Mouse (Mus musculus) cerebellum, adult 18-20 months (tissue): ENCODE results near the gene Cyren.

Experiments used
- DNase-seq, 2 experiments: peaks; one replicate each; pipeline ENCODE4 v3.0.0; 2021

The Cyren gene

DNA sequence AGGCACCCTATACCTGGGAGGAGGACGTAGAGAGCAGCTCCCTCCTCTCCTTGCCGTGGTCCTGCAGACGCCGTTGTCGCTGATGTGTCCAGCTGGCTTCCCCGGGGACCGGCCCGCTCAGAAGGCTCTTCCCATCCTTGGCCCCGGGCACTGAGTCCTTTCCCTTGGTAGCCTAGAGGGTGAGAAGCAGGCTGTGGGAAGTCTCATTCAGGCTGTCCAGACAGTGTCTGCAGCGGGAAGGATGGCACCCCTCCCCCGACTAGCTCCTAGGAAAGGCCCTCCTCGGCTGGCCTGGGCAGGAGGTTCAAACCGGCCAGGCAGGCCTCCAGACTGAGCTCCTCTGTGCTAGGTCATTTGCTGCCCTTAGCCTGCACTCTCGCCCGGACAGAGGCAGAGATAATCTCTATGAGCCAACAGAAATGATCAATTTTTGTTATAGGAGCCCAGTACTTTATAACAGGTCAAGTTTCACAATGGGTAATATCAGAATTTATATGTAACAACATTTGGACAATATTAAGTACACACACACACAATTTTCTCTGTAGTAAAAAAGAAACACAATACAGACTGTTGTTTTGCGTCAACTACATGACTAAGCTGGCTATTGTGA is 18.4 kb upstream of the Cyren start:
- DNase-seq, result no peak

DNA sequence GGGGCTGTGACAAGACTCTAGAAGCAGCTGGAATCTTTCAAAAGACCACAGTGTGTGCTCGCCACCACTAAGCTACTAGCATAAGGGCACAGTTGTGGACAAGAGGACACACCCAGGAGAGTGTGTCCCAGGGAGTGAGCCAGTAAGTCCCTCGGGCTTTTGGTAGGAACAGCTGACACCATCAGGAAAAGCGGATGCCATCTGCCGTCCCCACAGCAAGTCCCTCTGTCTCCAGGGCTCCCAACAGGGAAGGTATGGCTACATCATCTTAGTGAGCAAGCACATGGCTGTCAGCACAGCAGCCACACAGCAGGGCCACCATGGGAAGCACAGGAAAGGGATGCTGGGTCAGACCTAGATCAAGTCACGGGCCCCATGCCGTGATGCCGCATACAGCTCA is 17.7 kb upstream of the Cyren start:
- DNase-seq, result peak; percentile 31 to 39

DNA sequence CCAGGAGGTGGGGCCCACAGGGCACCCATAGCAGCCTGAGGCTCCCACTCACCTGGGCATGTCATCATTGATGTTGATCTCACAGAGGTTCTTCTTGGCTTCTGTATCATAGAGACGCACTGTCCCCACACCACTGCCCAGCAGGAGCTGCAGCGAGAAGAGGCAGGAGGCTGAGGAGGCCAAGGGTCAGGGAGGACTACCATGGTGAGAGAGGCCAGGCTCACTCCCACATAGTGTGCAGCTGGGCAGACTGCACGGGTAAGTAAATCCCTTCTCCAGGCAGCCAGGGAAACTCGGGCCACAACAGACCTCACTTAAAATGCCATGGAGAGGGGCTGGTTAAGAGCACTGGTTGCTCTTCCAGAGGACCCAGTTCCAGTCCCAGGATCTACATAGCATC is 11.3 kb upstream of the Cyren start:
- DNase-seq, result no peak

DNA sequence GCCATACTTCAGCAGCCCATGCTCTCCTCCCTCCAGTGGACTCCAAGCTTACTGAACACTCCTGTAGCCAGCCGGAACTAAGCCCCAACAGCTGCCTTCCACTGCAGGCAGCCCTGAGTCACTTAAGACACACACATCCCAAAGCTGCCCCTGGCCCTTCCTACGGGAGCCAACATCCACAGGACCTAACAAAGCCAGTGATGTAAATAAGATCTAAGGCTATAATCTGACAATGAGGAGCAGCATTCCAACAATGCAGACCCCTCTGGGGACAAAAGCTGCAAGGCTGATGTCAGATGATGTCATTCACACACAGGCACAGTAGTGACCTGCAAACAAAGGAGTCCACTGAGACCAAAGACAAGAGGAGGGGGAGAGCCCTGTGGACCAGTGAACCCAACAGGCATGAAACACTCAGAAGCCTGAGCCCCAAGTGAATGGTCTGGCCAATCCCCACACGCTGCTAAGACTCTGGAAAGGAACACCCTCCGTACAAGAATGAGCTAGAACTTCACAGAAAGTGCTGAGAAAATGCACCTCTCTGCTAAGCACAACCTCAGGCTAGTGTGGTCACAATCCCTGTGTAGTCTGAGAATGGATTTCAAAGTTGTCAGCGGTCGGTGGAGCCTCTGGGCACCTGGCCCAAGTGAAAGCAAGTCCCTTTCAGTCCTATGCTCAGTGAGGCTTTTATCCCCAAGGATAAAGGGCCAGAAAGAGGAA is 9.4 kb upstream of the Cyren start:
- no peak for DNase-seq

DNA sequence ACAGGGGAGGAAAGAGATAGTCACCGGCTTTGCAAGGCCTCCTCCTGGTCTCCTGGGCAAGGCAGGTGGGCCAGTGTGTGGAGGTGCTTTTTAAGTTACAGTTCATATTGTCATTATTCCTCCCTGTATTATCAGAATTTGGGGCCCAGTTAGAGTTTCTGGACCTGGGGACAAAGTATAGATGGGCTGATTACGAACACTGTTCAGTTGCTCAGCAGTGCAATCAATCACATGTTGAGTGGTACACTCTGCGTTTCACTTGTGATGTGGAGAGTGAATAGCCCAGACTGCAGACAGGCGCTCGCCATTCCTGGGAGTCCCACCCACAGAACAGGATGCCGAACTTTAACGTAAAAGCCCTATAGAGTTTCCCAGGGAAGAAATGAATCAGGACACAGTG is 6.9 kb upstream of the Cyren start:
- DNase-seq, result no peak

DNA sequence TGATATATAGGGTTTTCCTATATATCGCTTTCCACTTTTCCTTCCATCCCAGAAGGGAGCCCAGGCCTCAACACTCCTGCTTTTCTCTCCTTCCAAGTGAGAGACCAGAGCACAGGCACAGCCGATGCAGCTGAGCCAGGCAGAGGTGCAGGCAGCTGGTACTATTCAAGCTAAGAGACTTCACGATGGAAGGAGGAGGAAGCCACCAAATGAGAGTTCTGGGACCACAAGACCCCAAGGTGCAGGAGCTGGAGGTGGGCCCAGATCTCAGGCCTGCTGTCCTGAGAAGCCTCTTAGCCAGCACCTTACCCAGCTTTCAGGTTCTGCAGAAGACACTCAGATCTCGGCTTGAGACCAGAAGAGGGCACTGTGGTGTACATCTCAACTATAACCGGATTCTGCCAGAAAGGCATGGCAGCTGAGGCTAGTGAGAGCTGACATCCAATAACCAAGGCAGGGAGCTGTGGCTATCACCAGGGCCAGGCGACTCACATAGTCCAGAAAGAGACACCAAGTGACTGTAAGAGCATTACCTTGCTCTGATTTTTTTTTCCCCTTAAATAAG is 2.1 kb upstream of the Cyren start:
- peak; percentile 61 to 68 for DNase-seq

DNA sequence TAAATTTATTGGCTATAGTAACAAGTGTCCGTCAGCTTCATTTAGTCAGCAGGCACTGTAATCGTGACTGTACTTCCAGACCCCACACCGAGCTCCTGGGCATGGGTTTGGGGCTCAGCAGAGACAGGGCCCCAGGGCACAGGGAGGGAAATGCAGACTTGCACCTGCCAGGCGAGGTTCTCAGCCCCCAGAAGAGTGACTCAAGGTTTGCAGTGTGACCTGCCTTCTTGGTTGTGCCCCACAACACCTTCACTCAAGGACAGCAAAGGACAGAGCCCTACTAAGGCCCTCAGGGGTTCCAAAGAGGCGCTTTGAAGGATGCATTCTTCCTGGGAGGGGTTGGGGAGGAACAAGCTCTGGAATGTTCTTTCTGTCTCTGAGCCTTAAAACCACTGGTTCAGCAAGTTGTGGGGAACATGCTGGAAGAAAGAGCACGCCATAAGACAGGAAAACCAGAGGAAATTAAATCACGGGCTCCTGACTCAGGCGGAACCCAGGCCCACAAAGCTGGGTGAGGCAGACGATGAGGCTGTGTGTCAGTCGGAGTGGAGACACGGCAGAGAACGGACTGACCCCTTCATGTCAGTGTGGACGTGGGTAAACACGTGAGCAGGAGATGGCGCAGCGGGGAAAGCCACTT is 1.4 kb upstream of the Cyren start:
- DNase-seq, result no peak

DNA sequence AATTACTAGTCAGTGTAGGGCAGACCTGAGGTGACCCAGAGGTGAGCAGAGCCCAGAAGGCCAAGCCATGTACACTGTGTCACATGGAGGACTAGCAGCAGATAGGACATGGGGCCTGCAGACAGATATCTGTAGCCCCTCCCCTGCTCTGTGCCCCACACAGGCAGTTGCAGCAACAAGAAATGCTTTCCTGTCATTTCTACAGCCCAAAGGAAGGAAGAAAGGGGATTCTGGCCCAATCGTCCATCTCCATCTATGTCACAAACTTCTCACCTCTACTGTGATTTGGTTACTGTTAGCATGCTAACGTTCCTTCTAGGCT is 1.1 kb downstream of the Cyren start:
- no peak for DNase-seq

DNA sequence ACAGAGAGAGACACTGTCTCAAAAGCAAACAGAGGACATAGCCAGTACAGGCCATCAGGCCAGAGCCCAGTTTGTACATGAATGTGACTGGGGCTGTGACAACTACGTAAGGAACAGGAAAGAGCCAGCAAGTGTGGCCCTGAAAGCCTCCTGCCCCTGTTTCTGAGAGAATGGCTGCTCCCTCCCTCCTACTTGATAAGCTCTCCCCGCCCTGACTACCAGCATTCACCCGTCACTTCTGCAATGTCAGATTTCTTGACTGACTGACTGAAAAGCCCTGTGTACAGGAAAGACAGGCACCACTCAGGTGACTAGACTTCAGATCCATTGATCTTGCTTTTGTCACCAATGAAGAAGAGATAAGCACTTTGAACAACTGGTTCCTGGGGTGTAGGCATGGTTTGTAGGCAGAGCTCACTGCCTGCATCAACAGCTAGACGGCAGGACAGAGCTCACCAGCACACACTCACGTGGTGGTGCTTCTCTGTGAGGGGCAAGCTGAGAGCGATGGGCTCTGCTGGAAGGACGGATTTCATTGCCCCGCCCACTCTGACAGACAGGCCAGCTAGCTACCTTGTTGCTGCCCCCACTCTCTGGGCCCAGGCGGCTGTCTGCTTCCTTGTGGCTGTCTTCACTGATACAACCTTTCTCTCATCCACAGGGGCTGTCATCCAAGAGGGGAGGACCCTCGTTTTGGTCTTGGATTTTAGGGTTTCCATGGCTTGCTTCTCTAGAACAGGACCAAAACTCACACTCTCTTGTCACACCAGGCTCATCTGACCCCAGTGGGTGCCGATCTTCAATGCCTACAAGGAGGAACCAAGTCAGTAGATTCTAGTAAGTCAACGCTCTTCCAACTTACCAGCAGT is 1.7 kb downstream of the Cyren start:
- DNase-seq, result no peak

DNA sequence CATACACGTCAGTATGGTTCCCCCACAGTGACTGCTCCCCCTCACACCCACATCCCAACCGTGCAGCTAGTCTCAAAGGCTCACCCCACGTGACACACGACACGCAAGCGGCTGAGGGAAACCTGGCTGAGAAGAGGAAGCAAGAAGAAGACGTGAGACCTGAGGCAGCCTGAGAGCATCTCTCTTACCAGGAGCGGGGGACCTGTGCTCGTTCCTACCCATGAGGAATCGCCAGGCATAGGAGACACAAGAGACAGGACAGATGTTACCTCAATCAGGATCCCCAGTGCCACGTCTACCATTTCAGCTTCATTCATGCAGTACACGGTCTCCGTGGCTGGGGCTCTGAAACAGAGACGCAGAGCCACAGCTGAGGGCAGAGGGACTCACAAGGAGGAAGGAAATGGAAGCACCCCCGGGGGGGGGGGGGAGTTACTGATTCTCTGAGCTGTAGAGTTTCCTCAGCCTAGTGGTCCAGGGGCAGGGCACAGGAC is 2.5 kb downstream of the Cyren start:
- DNase-seq, result no peak

DNA sequence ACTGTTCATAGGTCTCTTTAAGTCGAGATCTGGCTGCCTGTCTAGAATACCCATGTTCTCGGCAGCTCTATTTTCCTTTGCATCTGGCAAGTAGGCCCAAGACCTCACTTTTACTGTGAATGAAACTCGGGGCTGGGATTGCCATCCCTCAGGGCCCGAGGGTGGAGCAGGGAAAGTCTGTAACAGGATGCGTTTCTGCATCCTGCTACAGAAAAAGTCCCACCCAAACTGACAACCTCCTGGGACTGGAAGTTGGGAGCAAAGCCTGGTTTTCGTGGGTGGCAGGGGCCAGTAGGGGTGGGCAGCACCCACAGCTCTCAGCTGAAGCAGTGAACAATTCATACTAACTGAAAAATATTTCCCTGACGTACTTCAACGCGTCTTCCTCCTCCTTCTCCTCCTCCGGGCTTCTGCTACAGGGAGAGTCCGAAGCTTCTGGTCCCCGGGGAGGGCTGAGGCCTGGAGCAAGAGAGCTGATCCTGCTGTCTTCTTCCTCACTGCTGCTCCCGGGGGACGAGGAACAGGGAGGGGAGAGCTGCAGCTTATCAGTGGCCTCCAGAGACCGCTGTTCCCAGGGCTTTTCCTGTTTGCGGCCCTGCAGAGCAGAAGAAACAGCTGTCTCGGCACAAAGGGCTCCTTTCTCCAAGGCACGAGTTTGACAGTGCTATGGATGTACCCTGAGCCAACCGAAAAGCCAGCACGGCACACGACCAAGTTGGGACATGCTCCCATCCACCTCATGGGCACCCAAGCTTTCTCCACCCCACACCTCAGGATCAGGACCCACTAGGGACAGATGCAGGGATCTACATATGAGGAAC is 3.5 kb downstream of the Cyren start:
- DNase-seq, result no peak

DNA sequence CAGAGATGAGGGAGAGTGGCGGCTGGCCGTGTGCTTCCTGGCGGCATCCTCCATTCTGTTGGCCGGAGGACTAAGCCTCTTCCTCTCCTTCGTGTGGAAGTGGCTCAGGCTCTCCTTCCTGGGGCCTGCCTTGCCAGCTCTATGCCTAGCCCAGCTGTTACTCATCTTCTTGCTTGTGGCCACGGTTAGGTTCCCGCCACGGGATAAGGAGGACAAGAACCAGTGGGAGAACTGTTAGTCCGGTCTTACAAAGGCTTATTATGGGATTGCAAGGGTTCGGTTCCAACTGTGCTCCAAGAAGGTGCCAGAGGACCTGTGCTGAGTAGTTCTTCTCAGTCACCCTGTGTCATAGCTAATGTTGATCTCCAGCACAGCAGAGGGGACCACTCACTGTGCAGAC is 5.0 kb downstream of the Cyren start:
- DNase-seq, result no peak

DNA sequence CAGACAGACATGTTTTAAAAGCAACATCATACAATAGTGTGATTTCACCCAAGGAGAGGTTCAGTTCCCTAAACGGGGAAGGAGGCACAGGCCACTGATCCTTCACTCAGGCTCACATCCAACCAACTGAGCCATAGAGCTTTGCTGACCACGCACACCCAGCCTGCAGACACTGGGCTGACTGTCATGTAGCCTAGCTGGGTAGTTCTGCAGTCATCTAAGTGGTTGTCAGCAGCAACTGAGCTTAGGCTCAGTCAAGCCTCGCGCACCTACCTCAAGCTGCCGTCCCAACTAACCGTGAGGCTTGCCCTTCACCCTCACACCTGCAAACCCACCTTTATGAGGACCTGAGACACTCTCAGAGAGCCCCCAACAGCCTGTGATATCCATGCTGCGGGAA is 5.9 kb downstream of the Cyren start:
- DNase-seq, result no peak

DNA sequence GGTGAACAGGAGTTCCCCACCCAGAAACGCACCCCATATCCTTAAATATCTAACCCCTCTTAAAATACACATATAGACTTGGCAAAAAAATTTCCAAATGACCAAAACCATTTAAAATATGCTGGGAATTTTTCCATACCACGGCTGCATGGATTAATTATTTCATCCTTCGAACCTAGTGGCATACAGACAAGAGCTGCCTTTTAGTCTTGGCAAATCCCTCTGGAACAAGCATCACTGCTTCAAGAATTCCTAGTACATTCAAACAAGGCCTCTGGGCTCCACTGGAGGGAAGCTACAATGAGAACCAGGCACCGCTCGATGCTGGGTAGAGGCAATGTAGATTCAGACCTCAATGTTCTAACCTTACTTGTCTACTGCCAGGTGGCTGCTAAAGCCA is 7.1 kb downstream of the Cyren start:
- DNase-seq, result no peak

DNA sequence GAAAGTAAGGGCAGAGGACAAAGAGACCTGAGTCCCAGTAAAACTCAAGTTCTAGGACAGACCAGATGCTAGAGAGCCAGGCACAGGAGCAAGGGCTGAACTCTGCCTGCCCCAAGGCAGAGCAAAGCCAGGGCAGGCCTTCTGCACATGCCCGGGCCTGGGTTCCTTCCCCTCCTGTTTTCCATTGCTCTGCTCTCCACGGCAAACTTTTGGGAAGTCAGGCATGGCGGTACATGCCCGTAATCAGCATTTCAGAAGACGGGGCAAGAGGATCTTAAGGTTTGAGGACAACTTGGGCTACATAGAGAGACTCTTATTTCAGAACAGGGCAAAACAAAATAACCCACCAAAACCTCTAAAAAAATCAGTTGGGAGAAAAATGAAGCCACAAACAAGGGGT is 7.7 kb downstream of the Cyren start:
- no peak for DNase-seq

DNA sequence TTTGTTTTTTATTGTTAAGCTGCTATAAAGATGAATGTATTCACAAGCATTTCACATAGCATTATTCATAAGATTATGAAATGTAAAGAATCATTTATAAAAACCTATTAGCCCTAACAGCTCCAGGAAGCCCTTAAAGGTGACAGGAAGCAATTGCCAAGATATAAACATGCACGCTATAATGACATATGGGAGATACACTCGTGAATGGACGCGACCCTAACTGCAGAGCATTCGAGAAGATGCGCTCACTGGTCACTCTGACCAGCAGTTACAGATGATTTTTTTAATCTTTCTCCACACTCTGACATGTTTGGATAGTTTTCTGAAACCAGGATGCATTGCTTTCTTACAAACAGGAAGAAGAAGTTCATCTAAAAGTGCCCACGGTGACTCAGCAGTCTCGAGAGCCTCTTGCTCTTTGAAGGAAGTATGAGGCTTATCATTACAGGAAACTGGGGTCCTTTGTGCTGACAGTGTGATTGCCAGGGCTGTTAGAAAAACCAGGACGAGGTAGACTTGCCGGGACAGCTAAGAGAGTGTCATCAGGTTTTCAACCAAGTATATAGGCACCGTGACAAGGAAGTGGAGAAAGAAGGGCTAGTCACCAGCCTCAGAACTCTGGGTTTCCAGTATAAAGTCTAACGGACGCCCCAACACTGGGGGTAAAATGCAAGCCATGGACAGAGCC is 8.5 kb downstream of the Cyren start:
- no peak for DNase-seq

DNA sequence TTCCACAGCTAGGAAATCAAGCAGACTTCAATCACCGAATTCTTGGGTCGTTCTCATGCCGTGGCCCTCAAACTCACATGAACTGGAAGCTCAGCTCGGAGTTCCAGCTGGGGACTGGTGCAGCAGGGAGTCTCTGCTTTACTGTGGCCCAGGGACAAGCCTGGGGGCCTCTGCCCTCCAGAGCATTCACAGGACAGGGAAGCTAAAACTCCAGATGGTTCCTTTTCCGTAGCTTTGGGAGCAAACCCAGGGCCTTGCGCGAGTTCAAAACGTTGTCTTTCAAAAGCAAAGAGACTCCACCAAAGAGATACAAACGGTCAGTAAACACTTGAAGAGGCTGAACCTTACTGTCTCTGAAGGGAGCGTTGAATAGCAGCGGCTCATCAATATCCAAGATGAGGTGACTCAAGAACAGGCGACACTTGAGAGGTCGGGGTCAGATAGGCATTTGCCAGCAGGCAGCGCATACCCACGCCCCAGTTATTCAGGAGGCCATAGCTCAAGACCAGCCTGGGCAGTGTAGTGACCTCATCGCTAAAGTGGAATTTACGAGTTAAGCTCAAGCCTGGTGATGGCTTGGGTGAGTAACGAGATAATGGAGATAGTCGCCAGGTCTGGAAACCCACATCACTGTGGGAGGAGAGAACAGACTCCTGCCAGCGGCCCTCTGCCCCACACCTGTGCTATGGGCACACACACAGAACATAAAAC is 9.2 kb downstream of the Cyren start:
- no peak for DNase-seq

DNA sequence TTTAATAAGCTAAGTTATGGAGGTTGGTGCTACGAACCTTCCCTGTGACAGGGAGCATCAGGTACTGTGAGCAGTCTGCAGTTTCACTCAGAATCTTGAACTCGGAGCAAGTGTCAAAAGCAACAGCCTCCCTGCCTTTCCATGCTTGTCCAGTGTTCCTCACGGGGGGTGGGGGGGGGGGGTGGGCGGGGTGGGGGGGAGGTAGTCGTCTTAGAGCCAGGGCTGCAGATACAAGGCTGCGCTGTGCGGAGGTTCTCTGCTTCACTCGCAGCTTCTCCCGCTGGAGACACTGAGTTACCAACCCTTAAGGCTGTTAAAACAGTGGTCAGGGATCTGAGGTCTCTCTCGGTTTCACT is 9.9 kb downstream of the Cyren start:
- DNase-seq, result no peak

DNA sequence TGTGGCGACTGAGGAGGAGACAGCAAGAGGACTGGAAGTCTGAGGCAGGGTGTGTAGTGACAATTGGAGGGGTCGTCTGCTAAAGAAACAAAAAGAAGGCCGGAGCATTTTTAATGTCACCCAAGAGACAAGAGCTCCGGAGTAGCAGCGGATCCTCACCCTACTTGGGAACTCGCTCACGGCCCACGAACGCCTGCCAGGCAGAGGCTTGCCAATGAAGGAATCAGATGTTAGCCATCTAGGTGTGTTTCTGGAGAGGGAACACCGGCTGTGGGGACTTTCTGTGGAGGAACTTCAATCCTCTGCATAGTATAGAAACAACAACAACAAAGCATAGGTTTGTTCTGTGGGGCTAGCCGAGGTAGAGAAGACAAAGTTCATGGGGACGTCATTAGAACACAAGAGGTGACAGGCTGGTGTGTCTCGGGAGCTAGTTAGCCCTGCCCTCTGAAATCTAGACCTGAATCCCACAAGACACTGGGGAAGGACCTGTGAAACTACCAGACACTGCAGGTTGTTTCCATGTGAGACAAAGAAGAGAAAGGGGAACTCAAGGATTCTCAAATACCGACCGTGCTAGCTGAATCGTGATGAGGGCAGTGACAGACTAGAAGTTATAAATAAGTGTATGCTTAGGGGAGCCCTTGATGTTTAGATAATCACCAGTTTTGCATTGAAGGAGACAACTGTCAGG is 10.4 kb downstream of the Cyren start:
- no peak for DNase-seq

DNA sequence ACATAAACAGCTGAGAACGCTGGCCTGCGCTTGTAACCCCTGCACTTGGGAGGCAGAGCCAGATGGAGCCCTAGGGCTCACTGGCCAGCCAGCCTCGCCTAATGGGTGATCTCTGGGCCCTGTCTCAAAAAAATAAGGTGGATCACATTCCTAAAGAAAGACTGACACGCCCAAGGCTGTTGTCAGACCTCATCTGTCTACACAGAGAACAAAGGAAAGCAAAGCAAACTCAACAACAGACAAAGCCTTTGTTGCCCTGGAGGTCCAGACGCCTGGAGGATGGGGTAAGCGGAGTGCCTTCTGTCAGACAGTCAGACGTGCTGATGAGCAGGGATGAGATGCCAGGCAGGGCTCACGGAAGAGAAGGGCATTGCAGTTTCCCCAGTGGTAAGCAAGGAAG is 11.1 kb downstream of the Cyren start:
- no peak for DNase-seq
